Mouse (Mus musculus): Measurements from ENCODE around the gene Lrig1.

Gene Lrig1

GRCm38 (mm10) chr6:94618671-94619070, 81.3 kb downstream of the Lrig1 start:
- DNase-seq (ENCODE audit: low spot score), result no peak

- DNase-seq (ENCODE audit: low spot score), result no peak
Observed at GRCm38 (mm10) chr6:94615936-94616335, 84.0 kb downstream of the Lrig1 start.

- DNase-seq (ENCODE audit: low spot score), result no peak
Observed at GRCm38 (mm10) chr6:94614346-94614745, 85.6 kb downstream of the Lrig1 start.

GRCm38 (mm10) chr6:94613235-94613895, 86.6 kb downstream of the Lrig1 start:
- DNase-seq (ENCODE audit: low spot score), result no peak

GRCm38 (mm10) chr6:94604546-94604945, 95.4 kb downstream of the Lrig1 start:
- no peak for DNase-seq (ENCODE audit: low spot score)

- peak; percentile 60 for DNase-seq (ENCODE audit: low spot score)
Observed at GRCm38 (mm10) chr6:94604072-94604471, 95.9 kb downstream of the Lrig1 start.

- no peak for DNase-seq (ENCODE audit: low spot score)
Observed at GRCm38 (mm10) chr6:94601811-94602210, 98.1 kb downstream of the Lrig1 start.

- no peak for DNase-seq (ENCODE audit: low spot score)
Observed at GRCm38 (mm10) chr6:94601101-94601500, 98.9 kb downstream of the Lrig1 start.

- no peak for DNase-seq (ENCODE audit: low spot score)
Observed at GRCm38 (mm10) chr6:94599016-94599415, 100.9 kb downstream of the Lrig1 start.

- DNase-seq (ENCODE audit: low spot score), result no peak
Observed at GRCm38 (mm10) chr6:94598421-94598820, 101.5 kb downstream of the Lrig1 start.

- no peak for DNase-seq (ENCODE audit: low spot score)
Observed at GRCm38 (mm10) chr6:94596761-94597485, 103.0 kb downstream of the Lrig1 start.

- no peak for DNase-seq (ENCODE audit: low spot score)
Observed at GRCm38 (mm10) chr6:94596051-94596760, 103.8 kb downstream of the Lrig1 start.

- no peak for DNase-seq (ENCODE audit: low spot score)
Observed at GRCm38 (mm10) chr6:94595206-94595605, 104.8 kb downstream of the Lrig1 start.

GRCm38 (mm10) chr6:94594711-94595110, 105.2 kb downstream of the Lrig1 start:
- no peak for DNase-seq (ENCODE audit: low spot score)

GRCm38 (mm10) chr6:94594096-94594665, 105.8 kb downstream of the Lrig1 start:
- DNase-seq (ENCODE audit: low spot score), result no peak

GRCm38 (mm10) chr6:94592710-94593109, 107.2 kb downstream of the Lrig1 start:
- DNase-seq (ENCODE audit: low spot score), result peak; percentile 72

GRCm38 (mm10) chr6:94592243-94592642, 107.7 kb downstream of the Lrig1 start:
- peak; percentile 49 for DNase-seq (ENCODE audit: low spot score)

GRCm38 (mm10) chr6:94588365-94588764, 111.6 kb downstream of the Lrig1 start:
- no peak for DNase-seq (ENCODE audit: low spot score)

- no peak for DNase-seq (ENCODE audit: low spot score)
Observed at GRCm38 (mm10) chr6:94584976-94585375, 115.0 kb downstream of the Lrig1 start.

GRCm38 (mm10) chr6:94584147-94584695, 115.7 kb downstream of the Lrig1 start:
- DNase-seq (ENCODE audit: low spot score), result no peak

- no peak for DNase-seq (ENCODE audit: low spot score)
Observed at GRCm38 (mm10) chr6:94582055-94582454, 117.9 kb downstream of the Lrig1 start.

GRCm38 (mm10) chr6:94577991-94578390, 122.0 kb downstream of the Lrig1 start:
- DNase-seq (ENCODE audit: low spot score), result peak; percentile 68

Data from embryo, embryonic 10 days (tissue).